Mouse (Mus musculus) mature B cell (primary cell): ENCODE measurements around the gene Dgke.

Source experiments
- in situ Hi-C: fragments of 300-500 bp; cut with MboI; formaldehyde crosslinking; loops from 2 replicates; pipeline ENCODE4 v1.14.3; 2019

Gene Dgke

DNA sequence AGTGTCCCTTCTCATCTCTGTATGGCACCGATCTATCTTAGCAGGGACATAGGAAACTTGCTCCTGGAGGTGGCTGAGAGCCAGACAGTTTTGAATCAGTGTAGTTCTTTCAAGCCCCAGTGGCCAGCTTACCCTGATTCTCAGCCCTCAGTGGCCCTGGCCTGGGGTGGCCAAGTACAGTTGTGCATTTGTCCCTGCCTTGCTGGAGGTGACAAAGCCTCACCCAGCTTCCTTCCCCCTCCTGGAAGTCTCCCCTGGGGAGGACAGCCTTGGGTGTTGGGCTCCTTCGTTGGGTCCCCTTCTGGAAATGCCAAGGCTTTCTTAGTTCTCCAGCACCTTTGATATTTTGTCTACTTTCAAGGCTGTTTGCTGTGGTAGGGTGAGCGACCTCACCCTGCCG is 62.9 kb downstream of the Dgke start:
- in situ Hi-C loops: no loop called here

DNA sequence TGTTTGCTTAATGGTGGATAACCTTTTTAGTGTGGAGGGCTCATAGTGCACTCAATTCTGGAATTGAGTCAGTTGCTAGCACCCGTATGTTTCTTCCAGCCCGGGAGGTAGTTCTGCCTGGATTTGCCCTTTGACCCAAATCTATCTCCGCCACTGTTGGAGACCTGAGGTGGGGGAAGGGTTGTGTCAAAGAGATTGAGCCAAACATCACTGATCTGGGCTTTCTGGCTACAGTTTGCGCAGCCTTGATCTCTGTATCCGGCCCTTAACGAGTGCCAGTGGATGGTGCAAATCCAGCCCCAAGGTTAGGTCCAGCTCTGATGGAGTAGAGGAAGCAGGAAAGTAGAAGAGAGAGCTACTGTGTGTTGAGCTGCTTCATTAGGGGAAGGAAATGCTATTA is 63.6 kb downstream of the Dgke start:
- in situ Hi-C loops: no loop called here

DNA sequence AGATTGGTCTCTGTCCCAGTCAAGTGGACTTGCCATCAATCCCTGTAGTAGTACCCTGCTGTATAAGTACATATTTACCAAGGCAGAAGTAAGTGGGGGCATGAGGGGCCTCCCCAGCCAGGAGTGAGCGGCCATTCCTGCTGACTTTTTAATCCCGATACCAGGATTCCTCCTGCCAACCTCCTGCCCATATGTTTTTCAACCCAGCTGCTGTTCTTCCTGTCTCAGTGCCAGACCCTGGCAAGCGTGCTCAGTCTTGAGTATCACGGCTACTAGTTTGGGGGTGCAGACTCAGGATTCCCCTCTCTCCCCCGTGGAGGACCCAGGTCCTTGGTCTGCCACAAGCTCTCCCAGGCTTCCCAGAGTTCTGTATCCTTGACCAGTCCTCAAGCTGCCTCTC is 64.0 kb downstream of the Dgke start:
- in situ Hi-C loops: no loop called here

DNA sequence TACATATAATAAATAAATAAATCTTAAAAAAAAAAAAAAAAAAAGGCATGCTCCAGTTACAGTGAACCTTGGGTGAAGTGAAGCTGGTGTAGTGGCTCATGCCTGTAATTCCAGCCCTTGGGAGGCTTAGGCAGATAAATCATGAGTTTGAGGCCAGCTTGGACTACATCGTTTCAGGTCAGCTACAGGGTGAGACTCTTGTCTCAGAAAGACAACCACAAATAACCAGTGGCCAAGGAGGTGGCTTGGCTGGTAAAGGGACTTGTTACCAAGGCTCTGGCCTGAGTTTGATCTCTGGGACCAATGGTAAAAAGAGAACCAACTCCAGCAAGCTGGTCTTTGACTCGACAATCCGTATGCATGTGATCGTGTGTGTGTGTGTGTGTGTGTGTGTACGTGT is 64.6 kb downstream of the Dgke start:
- in situ Hi-C loops: no loop called here

DNA sequence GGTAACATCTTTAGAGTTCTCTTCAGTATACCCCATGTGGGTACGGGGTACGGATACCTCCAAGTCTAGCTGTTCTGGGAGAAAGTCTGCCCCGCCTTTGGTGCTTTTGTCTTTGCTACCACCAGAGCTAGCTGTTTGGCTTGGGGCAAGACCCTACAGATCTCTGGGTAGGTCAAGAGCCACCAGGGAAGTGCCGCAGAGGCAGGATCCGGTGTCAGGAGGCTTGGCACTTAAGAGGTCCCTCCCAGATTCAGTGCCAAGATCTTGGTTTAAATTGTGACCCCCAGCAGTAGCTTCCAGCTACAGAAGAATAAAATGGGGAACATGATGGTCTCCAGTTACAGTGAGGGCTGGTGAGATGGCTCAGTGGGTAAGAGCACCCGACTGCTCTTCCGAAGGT is 65.1 kb downstream of the Dgke start:
- in situ Hi-C loops: no loop called here

DNA sequence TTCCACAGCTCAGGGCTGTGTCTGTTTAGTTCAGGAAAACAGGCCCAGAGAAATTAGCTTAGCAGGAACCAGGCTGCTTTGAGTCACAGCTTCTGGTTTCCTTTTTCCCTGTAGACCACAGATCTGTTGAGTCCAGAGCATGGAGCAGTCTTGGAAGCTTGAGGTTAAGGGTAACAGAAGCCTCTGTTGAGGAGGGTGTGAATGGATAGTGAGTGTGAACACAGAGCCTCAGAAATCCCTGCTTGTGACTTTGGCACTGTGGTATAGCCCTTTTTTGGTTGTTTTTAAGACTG is 66.2 kb downstream of the Dgke start:
- in situ Hi-C loops: no loop called here

DNA sequence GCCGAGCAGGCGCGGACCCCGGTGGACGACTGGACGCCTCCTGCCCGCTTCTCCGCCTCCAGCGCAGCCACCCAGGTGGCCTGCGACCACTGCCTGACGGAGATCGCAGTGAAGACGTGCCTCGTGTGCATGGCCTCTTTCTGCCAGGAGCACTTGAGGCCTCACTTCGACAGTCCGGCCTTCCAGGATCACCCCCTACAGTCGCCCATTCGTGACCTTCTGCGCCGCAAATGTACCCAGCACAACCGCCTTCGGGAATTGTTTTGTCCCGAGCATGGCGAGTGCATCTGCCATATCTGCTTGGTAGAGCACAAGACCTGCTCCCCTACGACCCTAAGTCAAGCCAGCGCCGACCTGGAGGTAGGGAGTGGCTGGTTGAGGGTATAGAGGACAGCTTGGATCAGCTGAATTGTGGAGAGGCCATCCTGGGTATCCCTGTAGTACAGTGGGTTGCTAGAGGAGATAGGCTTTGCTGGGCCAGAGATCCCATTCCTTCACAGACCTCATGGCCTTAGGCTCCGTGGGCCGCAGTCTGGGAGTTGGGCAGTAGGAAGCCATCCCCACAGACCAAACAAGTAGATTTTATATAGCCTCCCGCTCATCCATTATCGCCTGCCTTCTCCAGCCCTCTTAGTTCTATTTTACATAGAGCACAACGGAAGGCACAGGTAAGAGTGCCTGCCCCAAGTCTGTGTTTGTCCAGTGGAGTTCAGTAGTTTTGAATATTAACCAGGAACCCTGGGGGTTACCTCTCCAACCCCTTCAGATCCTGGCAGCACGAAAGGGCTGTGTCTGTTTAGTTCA is 66.7 kb downstream of the Dgke start:
- in situ Hi-C loops: loop anchor here (10.0 kb wide), 1 partner anchor 305 kb away; the partner anchor contains the start of gene Nog

DNA sequence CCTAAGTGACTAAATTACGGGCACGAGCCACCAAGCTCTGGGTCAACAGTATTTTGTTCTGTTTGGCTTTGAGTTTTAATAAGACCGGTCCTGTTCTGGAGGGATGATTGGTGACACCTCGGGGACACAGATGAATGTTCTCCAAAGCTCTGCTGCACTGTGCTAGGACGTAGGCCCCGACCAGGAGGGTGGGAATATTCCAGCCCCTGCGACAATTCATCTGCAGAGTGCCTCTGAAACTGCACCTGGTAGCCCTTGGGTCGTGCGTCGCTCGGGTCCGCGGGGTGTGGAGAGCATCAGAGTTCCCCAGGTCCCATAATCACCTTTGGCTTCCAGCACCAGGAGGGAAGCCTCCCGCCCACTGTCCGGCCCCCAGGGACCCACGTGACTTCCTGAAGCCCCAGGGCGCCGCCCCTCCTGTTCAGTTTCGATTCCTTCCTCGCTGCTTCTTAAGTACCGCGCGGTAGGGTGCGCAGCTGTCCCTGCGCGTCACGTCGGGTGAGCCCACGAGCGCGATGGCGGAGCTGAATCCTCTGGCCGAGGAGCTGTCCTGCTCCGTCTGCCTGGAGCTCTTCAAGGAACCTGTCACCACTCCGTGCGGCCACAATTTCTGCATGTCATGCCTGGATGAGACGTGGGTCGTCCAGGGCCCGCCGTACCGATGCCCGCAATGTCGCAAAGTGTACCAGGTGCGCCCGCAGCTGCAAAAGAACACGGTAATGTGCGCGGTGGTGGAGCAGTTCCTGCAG is 67.5 kb downstream of the Dgke start, which contains the start of gene Trim25:
Trim25 (plus strand) TSS at position 403 of the 749 bp plus-strand sequence.
- in situ Hi-C loops: loop anchor here (10.0 kb wide), 1 partner anchor 306 kb away; the partner anchor contains the start of gene Nog

DNA sequence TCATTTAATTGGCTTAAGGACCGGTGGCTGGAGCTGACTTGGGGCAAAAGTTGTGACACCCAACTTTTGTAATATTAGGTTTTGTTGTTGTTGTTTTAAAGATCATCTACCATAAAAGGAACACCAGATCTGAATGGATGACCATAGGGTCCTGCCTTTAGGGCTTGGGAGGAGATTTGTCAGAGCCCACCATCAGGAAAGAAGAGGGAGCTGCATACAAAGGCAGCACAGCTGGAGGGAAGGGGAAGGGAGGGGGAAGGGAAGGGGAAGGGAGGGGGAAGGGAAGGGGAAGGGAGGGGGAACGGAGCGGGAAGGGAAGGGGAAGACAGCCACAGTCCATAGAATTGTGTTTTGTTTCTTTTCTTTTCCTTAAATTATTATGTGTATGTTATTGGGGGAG is 68.2 kb downstream of the Dgke start:
- in situ Hi-C loops: loop anchor here (10.0 kb wide), 1 partner anchor 306 kb away; the partner anchor contains the start of gene Nog

DNA sequence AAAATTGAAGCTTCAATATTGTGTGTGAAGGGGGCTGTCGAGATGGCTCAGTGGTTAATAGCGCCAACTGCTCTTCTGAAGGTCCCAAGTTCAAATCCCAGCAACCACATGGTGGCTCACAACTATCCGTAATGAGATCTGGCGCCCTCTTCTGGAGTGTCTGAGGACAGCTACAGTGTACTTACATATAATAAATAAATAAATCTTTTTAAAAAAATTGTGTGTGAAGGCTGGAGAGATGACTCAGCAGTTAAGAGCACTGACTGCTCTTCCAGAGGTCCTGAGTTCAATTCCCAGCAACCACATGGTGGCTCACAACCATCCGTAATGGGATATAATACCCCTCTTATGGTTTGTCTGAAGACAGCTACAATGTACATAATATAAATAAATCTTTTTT is 69.3 kb downstream of the Dgke start:
- in situ Hi-C loops: loop anchor here (10.0 kb wide), 1 partner anchor 307 kb away; the partner anchor contains the start of gene Nog

DNA sequence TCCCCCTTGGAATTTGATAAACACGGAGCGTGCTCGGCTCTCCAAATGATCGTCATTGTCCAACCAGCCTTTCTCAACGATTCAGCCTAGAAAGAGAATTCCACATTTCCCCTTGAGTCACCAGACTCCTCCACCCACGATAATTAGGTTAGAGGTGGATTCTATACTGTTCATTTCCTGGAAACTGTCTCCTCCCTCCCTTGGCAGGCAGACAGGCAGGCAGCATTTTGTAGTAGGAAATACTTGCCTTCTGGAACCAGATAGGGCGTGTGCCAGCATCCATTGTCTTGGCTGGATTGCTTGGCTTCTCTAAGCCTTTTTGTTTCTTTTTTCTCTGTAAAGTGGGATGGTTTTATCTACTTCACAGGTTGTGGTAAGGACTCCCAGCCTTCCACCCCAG is 70.2 kb downstream of the Dgke start:
- in situ Hi-C loops: loop anchor here (10.0 kb wide), 1 partner anchor 308 kb away; the partner anchor contains the start of gene Nog

DNA sequence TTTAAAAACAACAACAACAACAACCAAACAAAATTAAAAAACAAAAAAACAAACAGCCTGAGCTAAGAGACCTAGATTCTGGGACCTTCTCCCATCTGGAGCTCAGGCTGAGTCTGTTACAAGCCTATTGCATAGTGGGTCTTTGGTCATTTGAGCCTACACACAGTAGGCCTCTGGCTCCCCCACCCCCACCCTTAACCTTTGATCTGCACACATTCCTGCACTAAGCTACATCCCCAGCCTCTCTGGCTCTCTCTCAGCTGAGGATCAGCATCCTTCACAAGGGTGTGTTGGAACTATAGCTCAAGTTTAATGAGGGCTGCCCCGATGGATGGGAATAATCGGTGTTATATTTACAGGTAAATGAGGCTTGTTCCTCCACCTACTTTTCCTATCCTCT is 71.0 kb downstream of the Dgke start:
- in situ Hi-C loops: loop anchor here (10.0 kb wide), 1 partner anchor 309 kb away; the partner anchor contains the start of gene Nog

DNA sequence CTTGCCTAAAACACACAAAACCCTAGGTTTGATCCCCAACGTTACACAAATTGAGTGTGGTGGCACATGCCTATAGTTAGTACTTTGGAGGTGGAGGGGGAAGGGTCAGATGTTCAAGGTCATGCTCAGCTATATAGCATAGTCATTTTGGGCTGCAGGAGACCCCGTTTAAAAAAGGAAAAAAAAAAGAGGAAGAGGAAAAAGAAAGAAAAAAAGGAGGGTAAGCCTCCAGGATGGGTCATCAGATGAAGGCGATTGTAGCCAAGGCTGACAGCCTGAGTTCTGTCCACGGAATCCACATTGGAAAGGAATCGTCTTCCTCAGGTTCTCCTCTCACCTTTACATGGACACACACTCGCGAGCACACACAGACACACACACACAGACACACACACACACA is 72.2 kb downstream of the Dgke start:
- in situ Hi-C loops: loop anchor here (5.0 to 10.0 kb wide), 2 partner anchors 38 to 310 kb away; partner anchors contain the start of gene Nog

DNA sequence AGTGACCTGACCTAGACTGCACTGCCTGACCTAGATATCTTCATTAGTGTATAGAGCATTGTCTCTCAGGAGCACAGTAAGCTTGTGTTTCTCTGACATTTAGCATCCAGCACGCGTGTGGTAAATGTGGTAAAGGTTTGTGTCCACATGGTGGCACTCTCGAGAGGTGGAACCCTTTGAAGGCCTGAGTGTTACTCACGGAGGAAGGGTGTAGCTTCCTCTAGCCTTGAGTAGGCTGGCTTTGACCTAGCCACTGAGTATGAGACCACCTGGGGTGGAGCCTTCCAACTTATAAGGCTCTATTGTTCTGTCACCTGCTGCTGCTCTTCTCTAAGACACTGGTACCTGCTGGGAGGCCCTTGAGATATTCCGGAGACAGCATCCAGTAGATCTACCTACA is 73.0 kb downstream of the Dgke start:
- in situ Hi-C loops: loop anchor here (5.0 to 10.0 kb wide), 2 partner anchors 39 to 311 kb away; partner anchors contain the start of gene Nog

DNA sequence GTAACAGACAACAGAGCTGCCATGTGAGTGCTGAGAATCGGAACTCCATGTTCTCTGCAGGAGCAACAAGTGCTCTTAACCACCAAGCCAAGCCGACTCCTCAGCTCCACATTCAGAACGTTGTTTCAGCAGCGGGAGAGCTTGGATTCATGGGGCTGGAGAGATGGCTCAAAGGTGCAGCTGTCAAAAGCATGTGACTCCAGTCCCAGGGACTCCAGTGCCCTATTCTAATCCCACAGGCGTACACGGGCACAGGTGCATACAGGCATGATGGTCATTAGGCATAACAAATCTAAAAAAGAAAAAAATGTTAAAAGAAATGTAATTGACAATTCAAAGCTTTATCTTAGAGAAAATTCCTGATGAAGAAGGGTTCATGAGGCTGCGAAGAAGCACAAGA is 73.5 kb downstream of the Dgke start:
- in situ Hi-C loops: loop anchor here (5.0 to 10.0 kb wide), 2 partner anchors 39 to 312 kb away; partner anchors contain the start of gene Nog

DNA sequence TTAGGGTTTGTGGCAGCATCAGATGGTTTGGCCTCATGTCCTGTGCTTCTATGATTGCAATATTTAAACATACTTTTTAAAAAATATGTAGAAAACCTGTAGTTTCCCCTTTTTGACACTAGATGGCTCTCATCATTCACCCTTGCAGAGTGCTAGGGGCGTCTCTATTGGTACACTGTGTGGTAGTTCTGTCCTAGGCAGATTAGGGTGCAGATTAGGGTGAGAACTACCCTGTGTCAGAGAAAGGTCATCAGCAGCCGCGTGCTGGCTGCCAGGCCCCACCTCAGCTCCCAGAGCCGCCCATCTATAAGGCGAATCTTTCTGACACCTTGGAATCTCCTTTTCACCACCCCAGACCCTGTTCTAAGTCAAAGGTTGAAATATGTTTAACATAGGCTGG is 77.1 kb downstream of the Dgke start:
- in situ Hi-C loops: no loop called here

DNA sequence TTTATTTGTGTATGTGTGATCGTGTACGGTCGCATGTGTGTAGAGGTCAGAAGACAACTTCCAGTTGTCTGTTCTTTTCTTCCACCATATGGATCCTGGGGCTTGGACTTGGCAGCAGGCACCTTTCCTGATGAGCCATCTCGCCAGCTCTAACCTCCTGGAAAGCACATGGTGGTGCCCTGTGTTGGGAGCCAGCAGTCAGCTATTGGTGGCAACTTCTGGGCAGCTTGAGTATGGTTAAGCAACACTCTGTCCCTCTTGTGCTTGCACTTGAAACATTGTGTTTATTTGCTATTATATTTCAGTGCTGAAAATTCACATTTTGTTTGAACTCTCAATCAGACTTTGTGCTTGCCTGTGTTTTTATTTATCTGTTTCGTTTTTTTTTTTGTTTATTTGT is 77.7 kb downstream of the Dgke start:
- in situ Hi-C loops: no loop called here

DNA sequence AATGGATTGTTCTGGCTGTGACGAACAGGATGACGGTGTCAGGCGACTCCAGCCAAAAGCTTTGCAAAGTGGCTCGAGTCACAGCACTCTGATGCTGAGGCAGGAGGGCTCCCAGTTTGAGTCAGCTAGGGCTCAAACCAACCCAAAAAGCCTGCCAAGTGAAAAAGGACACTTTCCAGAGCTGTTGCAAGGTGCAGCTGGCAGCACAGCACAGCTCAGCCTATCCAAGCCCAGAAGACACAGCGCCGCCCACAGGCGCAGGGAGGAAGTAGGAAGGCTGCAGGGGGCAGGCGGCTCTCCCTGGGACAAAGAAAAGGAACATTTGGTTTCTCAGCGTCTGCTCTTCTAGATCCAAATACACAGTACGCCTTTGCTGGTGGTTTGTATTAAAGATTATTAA is 80.0 kb downstream of the Dgke start:
- in situ Hi-C loops: no loop called here
